Mouse (Mus musculus) ES-E14 (cell line): ENCODE data around the gene Il10rb.

ENCODE experiments used
- CHD2 ChIP-seq: IDR thresholded peaks from 2 replicates; pipeline ENCODE4 v1.6.1; 2014; ENCODE audit warnings: mild to moderate bottlenecking, low read depth, low read length, inconsistent platforms
- HCFC1 ChIP-seq: IDR thresholded peaks from 2 replicates; pipeline ENCODE4 v1.6.1; 2012; ENCODE audit warnings: low read length, inconsistent platforms, borderline replicate concordance; ENCODE audit not compliant: insufficient read depth
- MAFK ChIP-seq: IDR thresholded peaks from 2 replicates; pipeline ENCODE4 v1.6.1; 2014; ENCODE audit warnings: mild to moderate bottlenecking, low read depth, low read length, inconsistent platforms; ENCODE audit not compliant: insufficient read depth
- ZC3H11A ChIP-seq: IDR thresholded peaks from 2 replicates; pipeline ENCODE4 v1.6.1; 2012; ENCODE audit warnings: low read depth, mild to moderate bottlenecking, inconsistent platforms, low read length, borderline replicate concordance

DNA sequence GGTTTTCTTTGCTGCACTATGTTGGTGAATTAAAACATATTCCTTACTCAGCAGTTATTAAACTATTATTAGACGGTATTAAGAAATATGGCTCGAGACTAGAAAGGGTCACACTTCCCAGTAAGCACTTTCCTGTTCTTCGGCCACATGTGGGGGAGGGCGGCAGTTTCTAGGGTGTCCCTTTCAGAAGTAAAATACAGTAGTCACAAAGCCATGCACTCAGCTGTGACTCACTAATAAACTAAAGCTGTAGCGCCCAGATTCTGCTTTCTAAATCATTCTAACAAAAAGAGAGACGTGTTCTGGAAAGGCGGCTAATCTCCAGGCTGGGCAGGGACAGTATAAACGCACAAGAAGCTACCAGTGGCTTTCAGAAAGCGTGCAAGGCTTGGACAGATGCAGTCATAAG is 55.8 kb downstream of the Il10rb start:
- TF ChIP-seq CHD2 (no peak), HCFC1 (no peak), MAFK (no peak), ZC3H11A (no peak)
